Mouse (Mus musculus): ENCODE results near the gene Acaa1b.

The Acaa1b gene

DNA sequence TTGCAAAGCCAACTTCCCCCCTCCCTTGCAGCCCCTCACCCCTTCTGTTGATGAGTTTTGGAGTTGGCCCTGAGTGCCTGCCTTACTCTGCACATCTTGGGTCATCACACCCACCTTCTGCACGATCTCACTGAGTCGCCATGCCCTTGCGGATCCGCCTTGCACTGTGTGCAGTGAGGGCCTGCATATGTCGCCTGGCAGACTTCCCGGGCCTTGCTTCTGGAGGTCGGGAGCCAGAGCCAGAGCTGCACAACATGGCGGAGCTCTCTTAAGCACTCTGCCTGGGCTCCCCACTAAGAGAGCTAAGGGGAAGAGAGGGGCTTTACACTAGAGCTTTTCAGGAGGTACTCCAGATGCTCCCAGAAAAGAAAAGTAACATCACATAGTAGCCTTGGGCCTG is 12.2 kb downstream of the Acaa1b start:
- DNase-seq (ENCODE audit: low spot score in 2 of 2) = no peak

GRCm38 (mm10) chr9:119143372-119143771 is 13.5 kb downstream of the Acaa1b start:
- no peak for DNase-seq (ENCODE audit: low spot score in 2 of 2)

DNA sequence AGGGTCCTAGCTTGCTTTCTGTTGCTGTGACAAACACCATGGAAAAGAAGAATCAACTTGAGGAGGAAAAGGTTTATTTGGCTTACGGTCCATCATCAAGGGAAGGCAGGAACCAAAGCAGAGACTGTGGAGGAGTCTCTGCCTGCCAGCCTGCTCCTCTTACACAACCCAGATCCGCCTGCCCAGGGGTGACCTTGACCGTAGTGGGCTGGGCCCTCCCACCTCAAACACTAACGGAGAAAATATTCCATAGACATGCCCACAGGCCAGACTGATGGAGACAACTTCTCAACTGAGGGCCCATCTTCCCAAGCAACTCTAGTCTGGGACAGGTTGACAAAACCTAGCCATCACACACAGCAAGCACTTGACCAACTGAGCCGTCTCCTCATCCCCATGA is 14.8 kb downstream of the Acaa1b start:
- DNase-seq (ENCODE audit: low spot score in 2 of 2) = no peak

DNA sequence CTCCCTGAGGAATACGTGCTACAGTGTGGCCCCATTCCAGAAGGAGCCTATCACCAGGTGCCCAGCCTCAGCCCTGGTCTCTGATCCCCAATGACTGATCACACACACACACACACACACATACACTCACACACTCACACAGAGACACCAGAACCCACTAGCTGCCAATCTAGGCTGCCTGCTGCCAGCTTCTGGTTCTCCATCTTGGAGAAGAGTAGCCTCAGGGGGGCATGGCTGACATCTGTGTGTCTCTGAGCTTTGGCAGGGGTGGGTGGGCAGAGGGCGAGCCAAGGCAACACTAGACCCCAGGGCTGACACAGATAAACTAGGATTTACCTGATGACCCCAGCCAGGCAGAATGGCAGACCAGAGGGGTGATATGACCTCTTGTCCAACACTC is 18.1 kb downstream of the Acaa1b start:
- no peak for DNase-seq (ENCODE audit: low spot score in 2 of 2)

GRCm38 (mm10) chr9:119130692-119131091 is 26.2 kb downstream of the Acaa1b start:
- DNase-seq (ENCODE audit: low spot score in 2 of 2) = no peak

DNA sequence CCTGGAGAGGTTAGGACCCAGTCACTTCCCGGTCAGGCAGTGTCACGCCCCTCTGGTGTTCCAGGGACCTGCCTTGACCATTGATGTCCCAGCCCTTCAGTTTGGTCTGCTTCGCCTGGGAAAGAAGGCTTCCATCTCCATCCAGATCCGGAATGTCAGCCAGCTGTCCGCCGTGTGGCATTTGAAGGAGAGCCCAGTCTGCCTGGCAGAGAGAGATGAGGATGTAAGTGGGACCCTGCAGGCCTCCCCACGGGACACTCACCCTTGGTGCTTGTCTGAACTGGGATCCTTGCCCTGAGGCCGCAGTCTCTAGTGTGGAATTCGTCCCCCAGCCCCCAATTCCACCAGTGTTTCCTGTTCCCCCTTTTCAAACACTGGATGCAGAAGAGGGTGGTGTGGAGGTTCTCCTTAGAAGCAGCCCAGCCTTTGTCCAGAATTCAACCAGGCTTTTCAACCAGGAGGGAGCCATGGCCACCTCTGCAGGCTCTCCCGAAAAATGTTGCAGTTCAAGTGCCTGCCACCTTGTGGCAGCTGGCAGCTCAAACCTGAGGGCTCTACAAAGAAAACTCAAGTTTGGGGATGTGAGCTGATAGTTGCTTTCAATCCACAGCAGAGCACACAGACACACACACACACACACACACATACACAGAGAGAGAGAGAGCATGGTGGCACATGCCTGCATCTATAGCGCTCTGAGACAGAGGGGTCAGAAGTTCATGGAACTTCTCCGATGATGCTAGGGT is 28.3 kb downstream of the Acaa1b start:
- no peak for DNase-seq (ENCODE audit: low spot score in 2 of 2)

DNA sequence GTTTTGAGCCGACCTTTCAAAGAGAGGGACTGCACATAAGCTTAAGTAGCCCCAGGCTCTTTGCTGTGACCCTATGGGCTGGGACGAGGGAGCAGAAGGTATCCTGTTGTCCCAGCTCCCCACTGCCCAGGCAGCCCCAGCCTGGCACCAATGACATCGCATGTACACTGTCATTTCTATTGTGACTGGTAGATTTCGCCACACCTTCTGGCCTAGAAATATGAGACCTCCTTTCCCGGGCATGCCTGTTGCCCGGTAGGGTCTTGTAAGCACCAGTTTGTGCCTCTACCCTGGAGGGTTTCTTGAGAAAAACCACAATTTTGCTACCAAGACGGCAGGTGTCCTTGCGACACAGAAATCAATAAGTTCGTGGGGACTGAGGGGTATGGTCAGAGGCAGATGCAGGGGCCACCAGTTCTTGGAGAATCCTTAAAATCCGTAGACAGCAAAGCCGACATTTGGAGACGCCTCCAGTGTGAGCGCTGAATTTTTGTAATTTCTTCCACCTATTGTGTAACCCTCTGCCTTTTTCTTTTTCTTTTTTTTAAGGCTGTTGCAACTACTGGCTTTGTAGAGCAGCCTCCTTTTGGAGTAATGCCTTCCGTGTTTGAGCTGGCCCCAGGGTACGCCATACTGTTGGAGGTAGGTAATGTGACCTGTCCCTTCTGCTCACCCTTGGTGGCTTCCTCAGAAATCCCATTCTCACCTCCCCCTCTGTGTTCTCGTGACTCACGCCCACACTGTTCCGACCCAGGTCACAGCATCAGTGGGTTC is 34.1 kb downstream of the Acaa1b start:
- no peak for DNase-seq (ENCODE audit: low spot score in 2 of 2)

- no peak for DNase-seq (ENCODE audit: low spot score in 2 of 2)
Observed at GRCm38 (mm10) chr9:119120168-119120560, 36.7 kb downstream of the Acaa1b start.

DNA sequence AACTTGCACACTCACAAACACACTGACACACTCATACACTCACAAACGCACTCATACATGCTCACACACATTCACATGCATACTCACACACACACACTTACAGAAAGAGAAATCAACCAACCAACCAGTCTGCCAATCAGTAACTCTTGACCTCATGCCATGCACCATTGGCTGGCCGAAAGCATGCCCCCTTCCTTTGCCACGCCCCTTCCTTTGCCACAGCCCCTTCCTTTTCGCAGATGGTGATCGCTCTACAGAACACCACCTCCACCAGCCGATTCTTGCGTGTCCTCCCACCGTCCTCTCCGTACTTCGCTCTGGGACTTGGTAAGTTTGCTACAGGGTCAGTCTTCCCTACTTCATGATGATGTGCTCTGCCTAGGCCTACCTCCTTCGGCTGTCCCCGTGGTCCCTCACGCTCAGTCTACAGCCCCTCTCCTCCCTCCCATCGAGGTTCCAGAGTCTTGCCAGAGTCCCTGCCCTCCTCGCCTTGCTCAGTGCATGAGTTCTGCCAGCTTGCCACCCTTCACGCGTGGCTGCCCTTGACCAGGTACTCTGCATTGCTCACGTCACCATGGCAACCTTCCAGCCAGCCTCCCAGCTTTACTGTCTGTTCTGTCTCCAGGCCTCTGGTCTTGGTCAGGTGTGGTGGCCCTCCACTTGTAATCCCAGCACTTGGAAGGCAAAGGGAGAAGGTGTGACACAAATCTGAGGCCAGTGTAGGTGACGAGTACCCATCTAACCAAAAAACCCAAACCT is 37.3 kb downstream of the Acaa1b start:
- no peak for DNase-seq (ENCODE audit: low spot score in 2 of 2)

GRCm38 (mm10) chr9:119114911-119115310 is 42.0 kb downstream of the Acaa1b start:
- DNase-seq (ENCODE audit: low spot score in 2 of 2) = no peak

GRCm38 (mm10) chr9:119110640-119111039 is 46.3 kb downstream of the Acaa1b start:
- no peak for DNase-seq (ENCODE audit: low spot score in 2 of 2)

DNA sequence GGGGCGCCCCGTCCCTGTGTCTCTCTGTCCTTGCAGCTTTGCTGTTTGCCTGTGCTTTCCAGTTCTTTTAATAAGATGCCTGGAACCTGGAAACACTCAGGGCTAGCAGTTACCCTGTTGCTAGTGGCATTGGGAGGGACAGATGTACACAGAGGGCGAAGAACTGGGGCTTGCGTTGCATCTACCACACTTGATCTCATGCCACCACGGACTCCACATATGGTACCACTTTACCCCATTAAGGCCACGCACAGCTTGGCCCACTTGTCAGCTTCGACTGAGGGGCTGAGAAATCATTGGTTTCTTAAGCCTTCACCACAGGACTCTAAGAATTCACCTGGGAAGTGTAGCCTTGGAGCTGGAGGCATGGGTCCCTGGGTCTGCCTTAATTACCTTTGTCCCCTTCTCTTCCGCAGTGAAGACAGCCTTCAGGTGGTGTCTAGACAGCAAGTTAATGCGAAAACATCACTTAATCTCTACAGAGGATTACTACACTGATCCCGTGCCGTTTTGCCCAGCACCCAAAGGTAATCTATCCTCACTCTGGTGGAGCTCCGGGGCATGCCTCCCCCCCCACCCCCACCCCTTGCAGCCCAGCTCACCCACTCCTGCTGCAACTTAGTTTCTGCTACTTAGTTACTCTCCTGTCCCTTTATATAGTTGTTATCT is 47.1 kb downstream of the Acaa1b start:
- DNase-seq (ENCODE audit: low spot score in 2 of 2) = no peak

DNA sequence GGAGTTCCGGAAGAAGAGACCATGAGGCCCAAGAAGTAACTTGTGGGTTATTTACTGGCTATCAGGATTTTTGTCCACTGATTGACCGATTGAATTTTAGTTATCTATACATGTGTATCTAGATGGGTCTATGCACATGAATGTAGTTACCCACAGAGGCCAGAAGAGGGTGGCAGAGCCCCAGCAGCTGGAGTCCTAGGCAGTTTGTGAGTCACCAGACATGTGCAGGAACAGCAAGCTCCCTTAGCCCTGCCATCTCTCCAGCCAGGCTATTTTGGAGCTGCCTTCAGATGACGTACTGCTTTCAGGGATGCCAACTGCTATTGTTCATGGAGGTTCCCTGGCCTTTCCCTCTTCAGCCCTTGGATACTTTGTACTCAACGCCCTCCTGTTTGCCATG is 49.3 kb downstream of the Acaa1b start:
- DNase-seq (ENCODE audit: low spot score in 2 of 2) = no peak

DNA sequence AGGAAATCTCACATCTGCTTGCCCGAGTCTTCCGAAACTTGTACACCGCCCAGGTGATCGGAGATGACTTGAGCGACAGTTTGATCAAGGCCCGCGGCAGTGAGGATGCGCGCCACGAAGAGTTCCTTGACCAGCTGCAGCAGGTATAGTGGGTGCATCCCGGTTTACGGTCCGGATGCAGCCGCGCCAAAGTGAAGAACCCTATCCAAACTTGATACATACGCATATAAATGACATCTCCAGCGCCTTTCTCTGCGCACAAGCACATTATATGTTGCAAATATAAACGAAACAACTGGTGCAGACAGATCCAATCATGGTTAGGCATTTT is 54.1 kb downstream of the Acaa1b start:
- DNase-seq (ENCODE audit: low spot score in 2 of 2) = no peak

- DNase-seq (ENCODE audit: low spot score in 2 of 2) = peak; percentile 53 to 72
Observed at GRCm38 (mm10) chr9:119101992-119102782, 54.7 kb downstream of the Acaa1b start, which contains the start of gene Dlec1. Gene Dlec1, plus strand, starts transcription at chr9:119102478.

DNA sequence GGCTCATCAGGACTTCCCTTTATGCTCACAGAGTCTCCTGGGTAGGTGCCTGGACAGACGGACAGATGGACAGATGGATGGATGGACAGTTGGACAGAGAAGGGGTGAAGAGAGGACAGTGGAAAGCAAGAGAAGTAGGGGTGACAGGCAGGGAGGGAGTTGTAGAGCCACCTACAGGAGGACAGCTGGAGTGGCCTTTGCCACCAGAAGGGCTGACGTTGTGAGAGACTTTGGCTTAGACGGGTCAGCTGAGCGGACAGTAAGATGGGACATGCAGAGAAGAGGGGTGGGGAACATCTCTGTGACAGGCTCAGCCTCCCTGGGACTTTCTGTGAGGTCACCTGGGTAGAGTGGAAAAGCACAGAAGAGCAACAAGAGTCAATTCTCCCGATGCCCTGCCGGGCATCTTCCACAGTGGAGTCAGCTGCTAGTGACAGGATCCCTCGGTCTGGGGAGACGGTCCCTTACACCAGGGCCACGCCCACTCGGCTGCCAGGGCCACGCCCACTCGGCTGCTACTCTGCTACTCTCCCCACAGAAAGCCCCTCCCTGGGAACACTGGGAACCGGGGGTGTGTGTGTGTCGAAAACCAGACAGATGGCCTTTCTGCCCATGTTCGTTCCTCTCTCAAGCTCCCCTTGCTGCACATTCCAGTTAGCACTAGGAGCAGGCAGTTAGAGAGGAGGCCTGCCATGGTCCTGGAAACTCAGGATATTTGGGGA is 56.6 kb downstream of the Acaa1b start:
- DNase-seq (ENCODE audit: low spot score in 2 of 2) = no peak
